Mouse (Mus musculus) stomach, postnatal 0 days (tissue): ENCODE measurements around the gene Oxa1l. TPM values are rescaled to one million over a fixed set of nuclear protein-coding genes. Genes with fewer than 3 reads are reported as not detected.
A peak's percentile ranks its signal among the peaks of the same experiment; 100 is the strongest.

Source experiments
- ATAC-seq: fragments of 200-750 bp; cut with Nextera tagmentation; 2 replicates; pipeline ENCODE4 v1.8.0; 2017; ENCODE audit not compliant: low FRiP score, low TSS enrichment
- DNase-seq: peaks from one replicate; pipeline ENCODE4 v3.0.0-alpha.2; 2016; ENCODE audit warnings: low spot score
- H3K27ac ChIP-seq: fragments of 300-500 bp; sonication (generic); replicated peaks from 2 replicates; pipeline ENCODE4 v1.5.1; 2014; ENCODE audit warnings: mild to moderate bottlenecking, control low read depth
- H3K27me3 ChIP-seq: fragments of 300-500 bp; sonication (generic); 2 replicates; pipeline ENCODE4 v1.6.1; 2014; ENCODE audit warnings: low read length; ENCODE audit not compliant: control insufficient read depth, insufficient read depth
- H3K36me3 ChIP-seq: fragments of 300-500 bp; sonication (generic); 2 replicates; pipeline ENCODE4 v1.6.1; 2014; ENCODE audit warnings: low read length, mixed read lengths; ENCODE audit not compliant: control insufficient read depth, insufficient read depth
- H3K4me1 ChIP-seq: fragments of 300-500 bp; sonication (generic); replicated peaks from 2 replicates; pipeline ENCODE4 v1.6.1; 2014; ENCODE audit warnings: antibody characterized with exemption; ENCODE audit not compliant: control insufficient read depth, insufficient read depth
- H3K4me2 ChIP-seq: fragments of 300-500 bp; sonication (generic); replicated peaks from 2 replicates; pipeline ENCODE4 v1.6.1; 2014; ENCODE audit warnings: low read depth, mild to moderate bottlenecking, control low read depth, moderate library complexity
- H3K4me3 ChIP-seq: fragments of 300-500 bp; sonication (generic); 2 replicates; pipeline ENCODE4 v1.5.1; 2014; ENCODE audit warnings: low read depth, low read length, control low read depth
- H3K9ac ChIP-seq: fragments of 300-500 bp; sonication (generic); 2 replicates; pipeline ENCODE4 v1.6.1; 2014; ENCODE audit warnings: mild to moderate bottlenecking, low read length, control low read depth, mixed read lengths
- H3K9me3 ChIP-seq: fragments of 300-500 bp; sonication (generic); 2 replicates; pipeline ENCODE4 v1.6.1; 2016; ENCODE audit warnings: low read length; ENCODE audit not compliant: control insufficient read depth
- CTCF ChIP-seq: IDR thresholded peaks from 2 replicates; pipeline ENCODE4 v1.5.1; 2016; ENCODE audit warnings: antibody characterized with exemption, low read depth, mild to moderate bottlenecking, moderate library complexity
- EP300 ChIP-seq: optimal IDR thresholded peaks from 2 replicates; pipeline ENCODE3; 2016; ENCODE audit warnings: antibody characterized with exemption
- WGBS: fragments of 180-500 bp; shearing (Covaris S2); extraction: QIAGEN DNeasy Blood & Tissue Kit; methylation state at CpG from one replicate; pipeline ENCODE4 v1.1.7; 2014; 5-methylcytosine and 5-hydroxymethylcytosine counted together
- polyA plus RNA-seq: library from polyadenylated mRNA; unstranded; fragments of >200 nt; fragmentation: Nextera tagmentation; extraction: Ambion mirVana; gene quantifications from 2 replicates; pipeline ENCODE4 v1.2.1, GENCODE M21; 2015

Gene Oxa1l
- polyA plus RNA-seq, 1 experiment from 2014 or later = 30.5 TPM

DNA sequence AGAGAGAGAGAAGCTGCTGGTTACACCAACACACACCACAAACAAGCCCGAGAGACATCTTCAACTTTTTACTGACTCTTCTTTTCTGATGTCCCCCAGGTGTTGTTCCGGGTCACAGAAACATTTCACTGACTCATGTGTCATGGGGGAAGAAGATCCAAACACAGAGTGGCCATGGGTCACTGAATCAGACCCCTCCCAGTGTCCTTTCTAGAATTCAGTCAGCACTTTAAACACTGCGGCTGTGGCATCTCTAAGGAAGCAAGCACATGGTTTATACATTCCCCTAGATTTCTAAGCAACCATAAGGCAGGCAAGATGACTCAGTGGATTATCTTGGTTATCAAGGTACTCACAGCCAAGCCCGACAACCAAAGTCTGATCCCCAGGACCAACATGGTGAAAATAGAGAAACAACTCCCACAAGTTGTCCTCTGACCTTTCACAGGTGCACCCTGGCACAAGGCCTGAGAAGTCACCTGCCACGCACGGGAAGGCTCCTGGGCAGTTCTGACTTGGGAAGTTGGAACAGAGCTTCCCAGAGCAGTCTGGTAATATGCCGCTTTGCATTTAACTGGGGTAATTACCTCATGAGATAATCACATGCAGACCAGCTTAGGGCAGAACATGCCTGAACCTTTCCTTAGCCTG lies 25.5 kb downstream of the Oxa1l start:
- TF ChIP-seq CTCF (no peak), EP300 (no peak)
- no peak overlapping the region for H3K9ac ChIP-seq
- H3K4me1 ChIP-seq = no peaks in the 10 kb centered on the region
- no peaks in the 10 kb centered on the region for H3K9me3 ChIP-seq
- peak; percentile 30 for ATAC-seq
- no peak overlapping the region for H3K4me3 ChIP-seq
- no peaks in the 10 kb centered on the region for H3K27me3 ChIP-seq
- no peak for DNase-seq
- H3K4me2 ChIP-seq = no peak overlapping the region
- no peaks in the 10 kb centered on the region for H3K36me3 ChIP-seq
- H3K27ac ChIP-seq = no peak overlapping the region
- WGBS = 75% methylated on average over 7 of the region's 7 CpGs

DNA sequence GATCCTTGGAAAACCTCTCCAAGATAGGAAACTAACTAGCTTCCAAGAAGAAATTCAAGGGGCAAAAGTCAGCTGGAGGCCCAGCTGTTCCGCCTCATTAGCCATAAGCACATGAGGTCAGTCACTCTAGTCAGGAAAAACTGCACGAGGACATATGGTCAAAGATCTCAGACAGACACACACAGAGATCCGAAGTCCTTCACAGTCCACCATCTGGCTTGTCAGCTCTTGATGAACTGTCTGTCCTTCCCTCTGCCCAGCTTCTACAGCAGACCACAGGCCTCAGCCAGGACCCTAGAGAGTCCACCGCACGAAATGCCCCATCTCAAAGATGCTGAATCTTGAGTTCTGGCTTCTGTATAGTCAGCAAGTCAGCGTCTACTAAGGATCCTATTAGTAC lies 26.9 kb downstream of the Oxa1l start:
- no peaks in the 10 kb centered on the region for H3K9me3 ChIP-seq
- no peak overlapping the region for H3K9ac ChIP-seq
- H3K27ac ChIP-seq = no peak overlapping the region
- TF ChIP-seq CTCF = no peak
- no peak for TF ChIP-seq EP300
- no peaks in the 10 kb centered on the region for H3K36me3 ChIP-seq
- H3K4me2 ChIP-seq = no peak overlapping the region
- no peak overlapping the region for H3K4me3 ChIP-seq
- no peak for ATAC-seq
- no peaks in the 10 kb centered on the region for H3K4me1 ChIP-seq
- no peak for DNase-seq
- no peaks in the 10 kb centered on the region for H3K27me3 ChIP-seq
- WGBS = 71% methylated on average over 6 of the region's 6 CpGs

DNA sequence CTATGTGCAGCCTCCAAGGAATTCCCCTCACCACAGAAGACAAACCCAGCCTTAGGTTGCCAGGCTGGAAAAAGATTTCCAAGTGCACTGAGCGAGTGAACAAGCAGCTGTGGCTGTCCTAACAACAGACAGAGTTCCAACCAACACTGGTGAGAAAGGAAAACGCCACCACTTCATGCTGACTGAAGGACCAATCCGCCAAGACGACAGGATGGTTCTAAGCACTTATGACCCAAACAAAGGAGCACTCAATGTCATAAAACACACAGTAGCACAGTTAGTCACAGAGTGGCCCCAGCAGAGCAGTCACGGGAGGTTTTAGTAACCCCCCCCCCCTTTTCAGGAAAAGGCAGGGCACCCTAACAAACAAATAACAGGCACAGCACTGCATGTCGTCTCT lies 30.2 kb downstream of the Oxa1l start:
- no peak overlapping the region for H3K9ac ChIP-seq
- ATAC-seq (no peak), DNase-seq (no peak)
- no peak overlapping the region for H3K4me3 ChIP-seq
- no peak overlapping the region for H3K27ac ChIP-seq
- H3K36me3 ChIP-seq = no peaks in the 10 kb centered on the region
- WGBS = 55% methylated on average over 6 of the region's 6 CpGs
- TF ChIP-seq CTCF (no peak), EP300 (no peak)
- no peak overlapping the region for H3K4me2 ChIP-seq
- no peaks in the 10 kb centered on the region for H3K4me1 ChIP-seq
- H3K9me3 ChIP-seq = no peaks in the 10 kb centered on the region
- H3K27me3 ChIP-seq = no peaks in the 10 kb centered on the region

DNA sequence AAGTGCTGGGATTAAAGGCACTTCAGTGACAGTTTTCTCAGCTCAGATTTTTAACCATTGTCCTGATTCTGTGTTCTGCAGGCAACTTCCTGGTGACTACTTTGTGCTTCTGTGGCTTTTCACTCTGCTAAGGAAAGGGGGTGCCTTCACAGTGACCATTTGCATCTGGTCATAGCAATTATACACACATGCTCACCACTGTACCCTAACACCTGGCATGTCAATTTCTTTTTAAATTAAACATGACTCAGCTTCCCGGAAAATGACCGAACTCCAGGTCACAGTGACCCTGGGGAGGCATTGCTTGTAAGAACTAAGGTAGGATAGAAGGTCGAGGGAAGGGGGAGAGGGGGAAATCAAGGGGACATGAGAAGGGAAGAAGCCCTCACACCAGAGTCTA lies 33.2 kb downstream of the Oxa1l start:
- Histone ChIP-seq H3K4me1 (no peaks in the 10 kb centered on the region), H3K4me2 (no peak overlapping the region), H3K9me3 (no peaks in the 10 kb centered on the region), H3K9ac (no peak overlapping the region), H3K27me3 (no peaks in the 10 kb centered on the region), H3K4me3 (no peak overlapping the region), H3K27ac (no peak overlapping the region), H3K36me3 (no peaks in the 10 kb centered on the region)
- ATAC-seq = no peak
- WGBS = 57% methylated on average over 3 of the region's 3 CpGs
- TF ChIP-seq CTCF (no peak), EP300 (no peak)
- no peak for DNase-seq

DNA sequence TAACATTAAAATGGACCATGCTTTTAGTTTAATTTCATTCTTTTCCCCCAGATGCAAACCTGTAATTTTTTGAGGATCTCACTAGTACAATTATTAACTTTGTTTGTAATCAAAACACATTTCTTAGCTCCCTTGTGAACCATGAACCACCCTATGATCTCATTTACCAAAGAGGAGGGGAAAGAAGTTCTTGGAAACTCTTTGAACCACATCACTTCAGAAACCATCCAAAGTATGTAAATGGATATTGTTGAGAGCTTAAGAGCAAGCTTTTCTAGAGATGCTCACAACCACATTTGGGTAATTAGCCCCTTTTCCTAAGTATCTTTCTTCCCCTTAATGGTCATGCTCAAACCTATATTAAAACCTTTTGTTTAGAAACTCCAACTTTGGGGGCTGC lies 33.7 kb downstream of the Oxa1l start:
- no peaks in the 10 kb centered on the region for H3K9me3 ChIP-seq
- no peaks in the 10 kb centered on the region for H3K27me3 ChIP-seq
- no peak overlapping the region for H3K4me3 ChIP-seq
- no peak overlapping the region for H3K9ac ChIP-seq
- H3K27ac ChIP-seq = no peak overlapping the region
- no peaks in the 10 kb centered on the region for H3K4me1 ChIP-seq
- H3K4me2 ChIP-seq = no peak overlapping the region
- ATAC-seq (no peak), DNase-seq (no peak)
- TF ChIP-seq EP300 (no peak), CTCF (no peak)
- no peaks in the 10 kb centered on the region for H3K36me3 ChIP-seq

DNA sequence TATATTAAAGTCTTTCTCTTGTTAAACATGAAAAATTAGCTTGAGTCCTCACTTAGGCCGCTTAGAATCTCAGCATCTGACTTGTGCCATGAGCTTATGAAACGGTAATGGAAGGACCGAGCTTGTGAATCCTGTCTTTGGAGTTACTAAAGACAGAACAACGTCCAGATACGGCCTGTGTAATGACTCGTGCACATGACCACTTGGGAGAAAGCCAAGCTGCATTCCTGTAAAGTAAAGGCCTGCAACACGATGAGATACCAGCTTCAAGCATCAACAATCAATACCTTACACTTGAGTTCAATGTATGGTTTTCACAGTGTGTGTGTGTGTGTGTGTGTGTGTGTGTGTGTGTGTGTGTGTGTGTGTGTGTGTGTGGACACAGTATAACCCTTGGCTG lies 36.1 kb downstream of the Oxa1l start:
- no peak overlapping the region for H3K4me3 ChIP-seq
- no peaks in the 10 kb centered on the region for H3K36me3 ChIP-seq
- no peak overlapping the region for H3K9ac ChIP-seq
- no peaks in the 10 kb centered on the region for H3K27me3 ChIP-seq
- H3K27ac ChIP-seq = no peak overlapping the region
- no peak overlapping the region for H3K4me2 ChIP-seq
- no peaks in the 10 kb centered on the region for H3K4me1 ChIP-seq
- WGBS = 49% methylated on average over 7 of the region's 7 CpGs
- TF ChIP-seq EP300 (no peak), CTCF (no peak)
- no peaks in the 10 kb centered on the region for H3K9me3 ChIP-seq
- ATAC-seq (no peak), DNase-seq (no peak)
